ENCODE assay signal across 11 mouse cellular contexts in the genomic region with DNA sequence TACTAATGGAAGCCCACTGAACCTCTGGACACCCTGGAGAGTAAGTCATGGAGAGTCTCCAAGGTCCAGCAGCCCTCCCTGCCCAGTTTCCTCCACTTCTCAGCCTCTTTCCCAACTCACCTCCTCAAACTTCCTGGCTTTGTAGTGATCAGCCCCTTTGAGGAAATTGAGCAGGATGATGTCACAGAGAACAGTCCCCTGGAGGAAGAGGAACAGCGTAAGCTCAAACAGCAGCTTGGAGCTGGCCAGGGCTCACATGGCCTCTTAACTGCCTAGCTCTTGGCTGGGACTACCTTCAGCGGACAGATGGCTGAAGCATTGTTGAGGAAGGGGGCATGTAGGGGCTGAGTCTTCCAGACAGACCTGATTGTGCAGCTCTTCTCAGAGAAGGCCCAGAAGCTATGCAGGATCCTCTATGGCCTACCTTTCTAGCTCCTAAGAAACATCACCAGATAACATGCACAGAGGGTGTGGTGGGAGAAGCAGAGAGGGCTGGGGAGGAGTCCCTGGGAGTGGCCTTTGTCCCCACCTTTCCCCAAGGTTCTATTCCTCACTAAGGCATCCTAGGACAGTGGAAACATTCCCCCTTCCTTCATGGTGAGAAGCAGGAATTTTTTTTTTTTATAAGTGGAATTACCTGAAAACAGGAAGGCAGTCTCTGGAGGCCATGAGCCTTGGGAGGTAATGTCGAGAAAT. TPM values are rescaled to one million over a fixed set of nuclear protein-coding genes. Genes with fewer than 3 reads are reported as not detected.
DNase-seq lines count a peak whose midpoint lies in the region; ATAC-seq and TF ChIP-seq lines count a peak whose summit lies in the region.
"Had no signal": no experiment of that assay in that cellular context is flagged by ENCODE, and none has a peak within 500 bp of the region (broad histone marks: within the 10 kb centered on the region; RNA-seq: fewer than 3 reads in every experiment).

No protein-coding gene starts in this region.

- H3K4me3 ChIP-seq in liver, embryonic 11.5 days (ENCODE audit: low read depth, low read length), result no peak overlapping the region
- no peak overlapping the region for H3K4me3 ChIP-seq in heart, postnatal 0 days (ENCODE audit: low read depth, low read length)
- H3K4me3 ChIP-seq in liver, embryonic 12.5 days, result no peak overlapping the region
- no peak overlapping the region for H3K4me3 ChIP-seq in forebrain, embryonic 15.5 days

- H3K36me3 ChIP-seq in liver, embryonic 11.5 days (ENCODE audit: control insufficient read depth, insufficient read depth, low read length), result no peaks in the 10 kb centered on the region
- no peaks in the 10 kb centered on the region for H3K36me3 ChIP-seq in heart, postnatal 0 days (replicated peaks; ENCODE audit: control insufficient read depth, insufficient read depth, low read length)
- no peaks in the 10 kb centered on the region for H3K36me3 ChIP-seq in liver, embryonic 12.5 days
- H3K36me3 ChIP-seq in forebrain, embryonic 15.5 days, result no peaks in the 10 kb centered on the region

- 61% methylated on average over 3 of the region's 3 CpGs for WGBS in liver, embryonic 11.5 days
- 55% methylated on average over 3 of the region's 3 CpGs for WGBS in heart, postnatal 0 days
- WGBS in liver, embryonic 12.5 days (ENCODE audit: insufficient replicate concordance), result 57% methylated on average over 3 of the region's 3 CpGs
- WGBS in forebrain, embryonic 15.5 days, result 90% methylated on average over 3 of the region's 3 CpGs

- no peaks in the 10 kb centered on the region for H3K9me3 ChIP-seq in liver, embryonic 11.5 days (ENCODE audit: control insufficient read depth, low read length)
- H3K9me3 ChIP-seq in heart, postnatal 0 days (replicated peaks; ENCODE audit: control insufficient read depth, low read length), result no peaks in the 10 kb centered on the region
- H3K9me3 ChIP-seq in liver, embryonic 12.5 days (replicated peaks), result no peaks in the 10 kb centered on the region
- no peaks in the 10 kb centered on the region for H3K9me3 ChIP-seq in forebrain, embryonic 15.5 days

- H3K27ac ChIP-seq in liver, embryonic 11.5 days (ENCODE audit: low read depth, low read length), result no peak overlapping the region
- H3K27ac ChIP-seq in heart, postnatal 0 days (ENCODE audit: low read depth), result peak overlapping the region; percentile 67
- peak overlapping the region; percentile 24; the same call in 1 of the 2 replicates for H3K27ac ChIP-seq in liver, embryonic 12.5 days
- H3K27ac ChIP-seq in forebrain, embryonic 15.5 days (replicated peaks), result no peak overlapping the region

- no peak overlapping the region for H3K9ac ChIP-seq in liver, embryonic 11.5 days (ENCODE audit: low read depth, low read length)
- no peak overlapping the region for H3K9ac ChIP-seq in heart, postnatal 0 days (replicated peaks; ENCODE audit: low read depth, low read length)
- peak overlapping the region; percentile 8; the same call in 1 of the 2 replicates for H3K9ac ChIP-seq in liver, embryonic 12.5 days
- no peak overlapping the region for H3K9ac ChIP-seq in forebrain, embryonic 15.5 days (replicated peaks)

- no peaks in the 10 kb centered on the region for H3K27me3 ChIP-seq in liver, embryonic 11.5 days (replicated peaks; ENCODE audit: control insufficient read depth, insufficient read depth, low read length)
- H3K27me3 ChIP-seq in heart, postnatal 0 days (ENCODE audit: control insufficient read depth, insufficient read depth, low read length), result no peaks in the 10 kb centered on the region
- peaks cover 8% of the 10 kb centered on the region; the same call in 1 of the 2 replicates for H3K27me3 ChIP-seq in liver, embryonic 12.5 days (replicated peaks)
- H3K27me3 ChIP-seq in forebrain, embryonic 15.5 days, result no peaks in the 10 kb centered on the region

- no peak overlapping the region for H3K4me2 ChIP-seq in liver, embryonic 11.5 days
- H3K4me2 ChIP-seq in heart, postnatal 0 days (ENCODE audit: low read depth, low read length), result no peak overlapping the region
- H3K4me2 ChIP-seq in liver, embryonic 12.5 days, result peak overlapping the region; percentile 22
- no peak overlapping the region for H3K4me2 ChIP-seq in forebrain, embryonic 15.5 days (replicated peaks)

- DNase-seq in liver, embryonic 11.5 days (ENCODE audit: low spot score), result no peak
- no peak for DNase-seq in liver
- DNase-seq in heart, postnatal 0 days (ENCODE audit: low spot score), result peak; percentile 65
- DNase-seq in skeletal muscle tissue, adult 2 months (ENCODE audit: low read depth, low spot score), result peak; percentile 34
- DNase-seq in testis, postnatal 10 days (ENCODE audit: low spot score), result no peak
- no peak for DNase-seq in right cerebral cortex, postnatal 10 days (ENCODE audit: low spot score in 2 of 2)
- DNase-seq: thymus, adult 18-20 months had no signal

- TF ChIP-seq EP300 in heart, postnatal 0 days (IDR thresholded peaks at IDR 0.05; ENCODE audit: low read depth), result no peak

- peaks cover 22% of the 10 kb centered on the region for H3K4me1 ChIP-seq in liver, embryonic 11.5 days (replicated peaks; ENCODE audit: control insufficient read depth, insufficient read depth, low read length)
- 0 out of 2 replicates have a peak, but pooled peaks cover 8% of the 10 kb centered on the region for H3K4me1 ChIP-seq in heart, postnatal 0 days (ENCODE audit: control insufficient read depth, insufficient read depth)
- H3K4me1 ChIP-seq in liver, embryonic 12.5 days, result peaks cover 43% of the 10 kb centered on the region
- no peaks in the 10 kb centered on the region for H3K4me1 ChIP-seq in forebrain, embryonic 15.5 days

- TF ChIP-seq CTCF in heart, postnatal 0 days (IDR thresholded peaks at IDR 0.05; ENCODE audit: low read depth), result no peak

- ATAC-seq in liver, embryonic 11.5 days (replicated peaks; ENCODE audit: low FRiP score), result 0 out of 2 replicates have a peak, but pooled peaks have one; percentile 27
- peak; percentile 21; the same call in 1 of the 2 replicates for ATAC-seq in heart, postnatal 0 days (ENCODE audit: insufficient read depth, low read depth)
- ATAC-seq in liver, embryonic 12.5 days, result peak; percentile 63
- ATAC-seq in forebrain, embryonic 15.5 days (replicated peaks), result no peak

RNA-seq across cellular contexts. Expression of gene Prg3, which starts 11.6 kb away (rescaled TPM):
- polyA plus RNA-seq in liver, embryonic 11.5 days (2014; fragmentation: Nextera tagmentation; extraction: Ambion mirVana), result 10.2 and 16.7 TPM in 2 replicates
- not detected in 2 replicates for total RNA-seq in heart, postnatal 0 days (2014; rRNA removed; ENCODE audit: low replicate concordance)
- polyA plus RNA-seq in heart, postnatal 0 days (2015; fragmentation: Nextera tagmentation; extraction: Ambion mirVana), result not detected in 2 replicates
- polyA plus RNA-seq in liver, embryonic 12.5 days (2016; fragmentation: Nextera tagmentation; extraction: Ambion mirVana), result 3.1 and 7.1 TPM in 2 replicates
- polyA plus RNA-seq in forebrain, embryonic 15.5 days (2015; fragmentation: Nextera tagmentation; extraction: Ambion mirVana), result not detected in 2 replicates
- total RNA-seq: layer of hippocampus, adult 8-10 months had no signal
- polyA plus RNA-seq: gonadal fat pad, adult 2 months had no signal

RNA-seq across cellular contexts. Expression of gene Prg2, which starts 19.4 kb away (rescaled TPM):
- 67.2 and 96.9 TPM in 2 replicates for polyA plus RNA-seq in liver, embryonic 11.5 days (2014; fragmentation: Nextera tagmentation; extraction: Ambion mirVana)
- not detected in 2 replicates for total RNA-seq in heart, postnatal 0 days (2014; rRNA removed; ENCODE audit: low replicate concordance)
- not detected in 2 replicates for polyA plus RNA-seq in heart, postnatal 0 days (2015; fragmentation: Nextera tagmentation; extraction: Ambion mirVana)
- 27.7 and 79.1 TPM in 2 replicates for polyA plus RNA-seq in liver, embryonic 12.5 days (2016; fragmentation: Nextera tagmentation; extraction: Ambion mirVana)
- 0.31 TPM in 1 of 2 replicates, not detected in the other for polyA plus RNA-seq in forebrain, embryonic 15.5 days (2015; fragmentation: Nextera tagmentation; extraction: Ambion mirVana)
- total RNA-seq: layer of hippocampus, adult 8-10 months had no signal

RNA-seq across cellular contexts. Expression of gene Ssrp1, which starts 37.4 kb away (rescaled TPM):
- polyA plus RNA-seq in liver, embryonic 11.5 days (2014; fragmentation: Nextera tagmentation; extraction: Ambion mirVana), result 338 and 381 TPM in 2 replicates
- 106 and 115 TPM in 2 replicates for total RNA-seq in heart, postnatal 0 days (2014; rRNA removed; ENCODE audit: low replicate concordance)
- polyA plus RNA-seq in heart, postnatal 0 days (2015; fragmentation: Nextera tagmentation; extraction: Ambion mirVana), result 60.3 and 63.7 TPM in 2 replicates
- 228 and 230 TPM in 2 replicates for polyA plus RNA-seq in liver, embryonic 12.5 days (2016; fragmentation: Nextera tagmentation; extraction: Ambion mirVana)
- polyA plus RNA-seq in forebrain, embryonic 15.5 days (2015; fragmentation: Nextera tagmentation; extraction: Ambion mirVana), result 229 and 235 TPM in 2 replicates

RNA-seq across cellular contexts. Expression of gene P2rx3, which starts 37.6 kb away (rescaled TPM):
- polyA plus RNA-seq in liver, embryonic 11.5 days (2014; fragmentation: Nextera tagmentation; extraction: Ambion mirVana), result 0.95 and 1.1 TPM in 2 replicates
- not detected in 2 replicates for total RNA-seq in heart, postnatal 0 days (2014; rRNA removed; ENCODE audit: low replicate concordance)
- polyA plus RNA-seq in heart, postnatal 0 days (2015; fragmentation: Nextera tagmentation; extraction: Ambion mirVana), result 0.21 and 0.23 TPM in 2 replicates
- polyA plus RNA-seq in liver, embryonic 12.5 days (2016; fragmentation: Nextera tagmentation; extraction: Ambion mirVana), result 0.30 and 0.61 TPM in 2 replicates
- 0.75 and 1.1 TPM in 2 replicates for polyA plus RNA-seq in forebrain, embryonic 15.5 days (2015; fragmentation: Nextera tagmentation; extraction: Ambion mirVana)

RNA-seq across cellular contexts. Expression of gene Tnks1bp1, which starts 48.2 kb away (rescaled TPM):
- 3.4 and 3.7 TPM in 2 replicates for polyA plus RNA-seq in liver, embryonic 11.5 days (2014; fragmentation: Nextera tagmentation; extraction: Ambion mirVana)
- 40.5 and 69.5 TPM in 2 replicates for total RNA-seq in heart, postnatal 0 days (2014; rRNA removed; ENCODE audit: low replicate concordance)
- 15.4 and 17.7 TPM in 2 replicates for polyA plus RNA-seq in heart, postnatal 0 days (2015; fragmentation: Nextera tagmentation; extraction: Ambion mirVana)
- 7.9 and 8.7 TPM in 2 replicates for polyA plus RNA-seq in liver, embryonic 12.5 days (2016; fragmentation: Nextera tagmentation; extraction: Ambion mirVana)
- polyA plus RNA-seq in forebrain, embryonic 15.5 days (2015; fragmentation: Nextera tagmentation; extraction: Ambion mirVana), result 22.0 and 29.2 TPM in 2 replicates

Comparison
In these comparisons a context has a peak if more than half of its experiments do, and no peak if none do; other contexts are left out.
1. H3K27ac ChIP-seq: peak in heart, postnatal 0 days (single experiment) and liver, embryonic 12.5 days (single experiment); none in liver, embryonic 11.5 days (single experiment) and forebrain, embryonic 15.5 days (single experiment).
2. DNase-seq: peak in heart, postnatal 0 days (single experiment) and skeletal muscle tissue, adult 2 months (single experiment); none in liver, embryonic 11.5 days (single experiment), liver (single experiment), testis, postnatal 10 days (single experiment) and right cerebral cortex, postnatal 10 days (0 of 2).
3. RNA of gene Prg2, which starts 19.4 kb away (polyA plus RNA-seq): 67.2 to 96.9 TPM in liver, embryonic 11.5 days and 27.7 to 79.1 TPM in liver, embryonic 12.5 days; not detected in heart, postnatal 0 days and 0.31 TPM in forebrain, embryonic 15.5 days; every median in the first group is over 10 times any median in the second.